Mouse (Mus musculus) G1E (cell line): ENCODE measurements around the gene Anapc15-ps.

ENCODE experiments used
- CTCF ChIP-seq: IDR thresholded peaks from 2 replicates; pipeline ENCODE4 v1.5.1; 2012; ENCODE audit warnings: low read depth, low read length, inconsistent platforms, mixed read lengths
- POLR2AphosphoS5 ChIP-seq: IDR thresholded peaks from 2 replicates; pipeline ENCODE4 v1.6.1; 2012; ENCODE audit warnings: low read depth, low read length, inconsistent platforms; ENCODE audit not compliant: insufficient replicate concordance

DNA sequence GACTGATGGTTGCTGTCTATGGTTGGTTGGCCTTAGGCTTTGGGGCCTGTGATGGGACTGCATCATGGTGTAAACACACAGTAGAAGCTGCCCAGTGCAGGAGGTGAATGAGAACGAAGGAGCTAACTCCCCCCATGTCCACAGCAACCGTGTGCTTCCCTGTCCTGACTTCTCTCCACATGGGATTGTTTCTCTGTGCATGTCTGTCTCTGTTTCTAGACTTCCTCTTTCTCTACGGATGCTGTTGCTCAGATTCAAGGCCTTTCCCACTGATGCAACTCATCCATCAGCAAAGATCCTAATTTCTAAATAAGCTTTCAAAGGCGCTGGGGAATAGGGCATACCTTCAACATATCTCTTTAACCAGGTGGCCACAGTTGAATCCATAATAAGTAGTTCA, 3.4 kb downstream of the Anapc15-ps start:
- TF ChIP-seq CTCF, result no peak
- no peak for TF ChIP-seq POLR2AphosphoS5
